Mouse (Mus musculus) heart, embryonic 11.5 days (tissue): ENCODE measurements around the gene Dhcr24. TPM values are rescaled to one million over a fixed set of nuclear protein-coding genes. Genes with fewer than 3 reads are reported as not detected.

Experiments used
- ATAC-seq: fragments of 200-750 bp; cut with Nextera tagmentation; replicated peaks from 2 replicates; pipeline ENCODE4 v1.8.0; 2017; ENCODE audit warnings: moderate library complexity; ENCODE audit not compliant: insufficient number of reproducible peaks, low FRiP score, low TSS enrichment
- H3K27ac ChIP-seq: fragments of 300-500 bp; sonication (generic); 2 replicates; pipeline ENCODE4 v1.5.1; 2014; ENCODE audit warnings: mild to moderate bottlenecking, low read depth, low read length
- H3K27me3 ChIP-seq: fragments of 300-500 bp; sonication (generic); 2 replicates; pipeline ENCODE4 v1.6.1; 2014; ENCODE audit warnings: mild to moderate bottlenecking, low read length, mixed read lengths; ENCODE audit not compliant: control insufficient read depth, insufficient read depth
- H3K36me3 ChIP-seq: fragments of 300-500 bp; sonication (generic); 2 replicates; pipeline ENCODE4 v1.6.1; 2014; ENCODE audit warnings: mild to moderate bottlenecking, low read length, moderate library complexity, mixed read lengths; ENCODE audit not compliant: control insufficient read depth, insufficient read depth
- H3K4me1 ChIP-seq: fragments of 300-500 bp; sonication (generic); 2 replicates; pipeline ENCODE4 v1.6.1; 2014; ENCODE audit warnings: low read length; ENCODE audit not compliant: control insufficient read depth, insufficient read depth
- H3K4me2 ChIP-seq: fragments of 300-500 bp; sonication (generic); 2 replicates; pipeline ENCODE4 v1.6.1; 2014; ENCODE audit warnings: mild to moderate bottlenecking, moderate library complexity
- H3K4me3 ChIP-seq: fragments of 300-500 bp; sonication (generic); 2 replicates; pipeline ENCODE4 v1.5.1; 2014; ENCODE audit warnings: low read depth, low read length
- H3K9ac ChIP-seq: fragments of 300-500 bp; sonication (generic); 2 replicates; pipeline ENCODE4 v1.6.1; 2014; ENCODE audit warnings: mild to moderate bottlenecking, low read depth, low read length, moderate library complexity
- H3K9me3 ChIP-seq: fragments of 300-500 bp; sonication (generic); replicated peaks from 2 replicates; pipeline ENCODE4 v1.6.1; 2016; ENCODE audit warnings: low read length; ENCODE audit not compliant: control insufficient read depth
- WGBS: fragments of 180-500 bp; shearing (Covaris S2); extraction: QIAGEN DNeasy Blood & Tissue Kit; methylation state at CpG from one replicate; pipeline ENCODE4 v1.1.7; 2014; ENCODE audit not compliant: insufficient replicate concordance; 5-methylcytosine and 5-hydroxymethylcytosine counted together
- polyA plus RNA-seq: library from polyadenylated mRNA; unstranded; fragments of >200 nt; fragmentation: Nextera tagmentation; extraction: Ambion mirVana; gene quantifications from 2 replicates; pipeline ENCODE4 v1.2.1, GENCODE M21; 2014

Gene Dhcr24
- polyA plus RNA-seq, 1 experiment from 2014 or later: 22.1 TPM

GRCm38 (mm10) chr4:106629374-106629773 is 68.5 kb downstream of the Dhcr24 start:
- Histone ChIP-seq H3K27ac (no peak overlapping the region), H3K9ac (no peak overlapping the region), H3K36me3 (no peaks in the 10 kb centered on the region), H3K27me3 (peaks cover 30% of the 10 kb centered on the region), H3K4me1 (peaks cover 3% of the 10 kb centered on the region; the same call in 1 of the 2 replicates), H3K9me3 (no peaks in the 10 kb centered on the region), H3K4me2 (no peak overlapping the region), H3K4me3 (no peak overlapping the region)
- ATAC-seq: no peak
- WGBS: 58% methylated on average over 5 of the region's 5 CpGs

GRCm38 (mm10) chr4:106630333-106631220 is 69.7 kb downstream of the Dhcr24 start:
- ATAC-seq: no peak
- no peak overlapping the region for H3K9ac ChIP-seq
- no peaks in the 10 kb centered on the region for H3K9me3 ChIP-seq
- 29% methylated on average over 14 of the region's 14 CpGs for WGBS
- peaks cover 23% of the 10 kb centered on the region for H3K27me3 ChIP-seq
- no peak overlapping the region for H3K4me3 ChIP-seq
- H3K27ac ChIP-seq: no peak overlapping the region
- no peaks in the 10 kb centered on the region for H3K36me3 ChIP-seq
- no peak overlapping the region for H3K4me2 ChIP-seq
- peaks cover 3% of the 10 kb centered on the region; the same call in 1 of the 2 replicates for H3K4me1 ChIP-seq

- WGBS: 40% methylated on average over 1 of the region's 3 CpGs
- peaks cover 3% of the 10 kb centered on the region; the same call in 1 of the 2 replicates for H3K4me1 ChIP-seq
- no peak overlapping the region for H3K4me3 ChIP-seq
- H3K27ac ChIP-seq: no peak overlapping the region
- H3K4me2 ChIP-seq: no peak overlapping the region
- H3K27me3 ChIP-seq: peaks cover 20% of the 10 kb centered on the region
- no peak overlapping the region for H3K9ac ChIP-seq
- no peaks in the 10 kb centered on the region for H3K36me3 ChIP-seq
- no peaks in the 10 kb centered on the region for H3K9me3 ChIP-seq
- no peak for ATAC-seq
These were observed 71.5 kb downstream of the Dhcr24 start for GRCm38 (mm10) chr4:106632313-106632712.

GRCm38 (mm10) chr4:106633281-106634085 is 72.6 kb downstream of the Dhcr24 start:
- Histone ChIP-seq H3K4me2 (no peak overlapping the region), H3K9ac (no peak overlapping the region), H3K27me3 (peaks cover 17% of the 10 kb centered on the region), H3K27ac (peak overlapping the region; percentile 35; the same call in 1 of the 2 replicates), H3K9me3 (no peaks in the 10 kb centered on the region), H3K4me1 (peaks cover 3% of the 10 kb centered on the region; the same call in 1 of the 2 replicates), H3K36me3 (no peaks in the 10 kb centered on the region), H3K4me3 (no peak overlapping the region)
- no peak for ATAC-seq
- 32% methylated on average over 8 of the region's 8 CpGs for WGBS

- no peak for ATAC-seq
- no peaks in the 10 kb centered on the region for H3K36me3 ChIP-seq
- no peak overlapping the region for H3K4me3 ChIP-seq
- H3K4me2 ChIP-seq: no peak overlapping the region
- H3K9me3 ChIP-seq: no peaks in the 10 kb centered on the region
- peak overlapping the region; percentile 35; the same call in 1 of the 2 replicates for H3K27ac ChIP-seq
- 28% methylated on average over 8 of the region's 9 CpGs for WGBS
- no peak overlapping the region for H3K9ac ChIP-seq
- H3K4me1 ChIP-seq: peaks cover 3% of the 10 kb centered on the region; the same call in 1 of the 2 replicates
- H3K27me3 ChIP-seq: peaks cover 20% of the 10 kb centered on the region
These were observed 73.2 kb downstream of the Dhcr24 start for GRCm38 (mm10) chr4:106634086-106634479.

Other genes starting within 250 kb of the Dhcr24 start
- gene Usp24, start 244.8 kb upstream of the Dhcr24 start, polyA plus RNA-seq: 8.2 and 10.7 TPM in 2 replicates
- 0.35 and 0.92 TPM in 2 replicates for gene Pcsk9, start 96.7 kb upstream of the Dhcr24 start, polyA plus RNA-seq
- not detected in 2 replicates for gene Bsnd, start 68.8 kb upstream of the Dhcr24 start, polyA plus RNA-seq
- 0.34 and 1.3 TPM in 2 replicates for gene Lexm, start 56.2 kb downstream of the Dhcr24 start, polyA plus RNA-seq
- 0.43 and 0.66 TPM in 2 replicates for gene Ttc22, start 61.4 kb downstream of the Dhcr24 start, polyA plus RNA-seq
- gene Pars2, start 90.0 kb downstream of the Dhcr24 start, polyA plus RNA-seq: 11.3 and 12.2 TPM in 2 replicates
- gene Ttc4, start 117.9 kb downstream of the Dhcr24 start, polyA plus RNA-seq: 54.2 and 62.5 TPM in 2 replicates
- gene Mroh7, start 169.9 kb downstream of the Dhcr24 start, polyA plus RNA-seq: 0.17 and 0.38 TPM in 2 replicates
- gene Fam151a, start 172.9 kb downstream of the Dhcr24 start, polyA plus RNA-seq: 0.11 TPM in 1 of 2 replicates, not detected in the other
- 3.0 and 4.3 TPM in 2 replicates for gene Acot11, start 244.0 kb downstream of the Dhcr24 start, polyA plus RNA-seq